Mouse (Mus musculus): Measurements from ENCODE around the gene Hspb1.

Hspb1 gene

GRCm38 (mm10) chr5:135887675-135888102 lies at the start of gene Hspb1:
TSS of gene Hspb1 (plus strand) at chr5:135887919.
- peak; percentile 37 to 39 for DNase-seq

GRCm38 (mm10) chr5:135841651-135842050 lies 46.1 kb upstream of the Hspb1 start:
- DNase-seq = no peak

DNA sequence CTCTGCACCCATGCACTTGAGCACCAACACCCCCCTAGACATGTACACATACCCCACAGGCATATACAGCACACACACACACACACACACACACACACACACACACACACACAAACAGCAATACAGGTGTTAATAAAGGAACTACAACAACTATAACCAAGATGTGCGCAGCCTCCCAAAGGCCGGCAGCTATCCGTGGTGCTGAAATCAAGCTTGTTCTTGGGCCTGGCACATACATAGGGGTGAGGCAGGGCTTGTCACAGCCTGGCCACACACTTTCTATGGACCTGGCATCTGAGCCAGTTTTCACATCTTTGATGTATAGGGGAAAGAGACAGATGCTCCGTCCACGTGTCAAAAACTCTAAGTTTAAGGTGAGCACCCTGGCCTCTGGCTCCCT lies 44.3 kb upstream of the Hspb1 start:
- DNase-seq = no peak

GRCm38 (mm10) chr5:135845676-135846320 lies 41.9 kb upstream of the Hspb1 start:
- no peak for DNase-seq

DNA sequence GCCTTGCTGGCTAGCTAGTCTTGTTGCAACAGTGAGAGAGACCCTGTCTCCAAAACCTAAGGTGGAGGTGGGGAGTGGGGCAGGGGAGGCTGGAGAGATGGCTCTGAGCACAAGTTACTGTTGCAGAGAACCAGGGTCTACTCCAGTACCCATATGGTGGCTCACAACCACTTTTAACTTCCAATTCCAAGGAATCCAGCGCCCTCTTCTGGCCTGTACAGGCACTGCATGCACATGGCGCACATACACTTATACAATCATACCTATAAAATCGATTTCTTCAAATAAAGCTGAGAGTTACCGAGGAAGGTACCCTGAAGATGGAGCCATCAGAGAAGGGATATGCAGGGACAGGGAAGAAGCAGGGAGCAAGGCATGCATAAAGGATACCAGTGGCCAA lies 40.3 kb upstream of the Hspb1 start:
- DNase-seq = no peak

DNA sequence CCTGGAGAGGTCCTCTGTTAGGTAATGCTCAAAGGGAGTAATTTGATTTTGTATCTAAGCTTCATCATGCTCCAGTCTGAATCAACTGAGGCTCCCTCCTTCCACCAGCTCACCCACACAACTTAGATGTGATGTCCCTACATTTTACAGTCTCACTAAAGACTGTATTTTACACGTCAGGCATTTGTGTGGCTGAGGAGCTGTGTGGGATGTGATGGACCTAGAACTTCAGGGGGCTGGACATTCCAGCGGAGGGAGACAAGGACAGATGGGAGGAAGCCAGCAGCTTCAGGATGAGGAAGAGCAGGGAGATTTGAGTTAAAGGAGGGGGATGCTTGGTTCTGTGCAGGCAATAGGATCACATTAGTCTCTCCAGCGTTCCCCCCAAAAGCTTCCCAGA lies 39.8 kb upstream of the Hspb1 start:
- no peak for DNase-seq

GRCm38 (mm10) chr5:135851024-135851423 lies 36.7 kb upstream of the Hspb1 start:
- DNase-seq = no peak

DNA sequence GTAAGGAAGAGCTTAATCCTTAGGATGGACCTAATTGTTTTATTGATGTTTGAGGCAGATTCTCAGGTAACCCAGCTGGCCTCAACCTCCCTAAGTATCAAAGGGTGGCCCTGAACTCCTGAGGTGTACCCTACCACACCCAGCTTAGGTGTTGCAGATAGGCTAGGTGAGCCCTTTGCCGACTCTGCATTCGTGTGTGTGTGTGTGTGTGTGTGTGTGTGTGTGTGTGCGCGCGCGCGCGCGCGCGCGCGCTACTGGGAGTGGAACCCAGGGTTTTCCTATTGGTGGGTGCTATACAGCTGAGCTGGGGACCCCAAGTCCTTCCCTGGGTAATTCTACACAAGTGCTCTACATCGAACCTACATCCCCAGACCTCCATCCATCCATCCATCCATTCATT lies 36.2 kb upstream of the Hspb1 start:
- no peak for DNase-seq

GRCm38 (mm10) chr5:135852421-135852820 lies 35.3 kb upstream of the Hspb1 start:
- no peak for DNase-seq

DNA sequence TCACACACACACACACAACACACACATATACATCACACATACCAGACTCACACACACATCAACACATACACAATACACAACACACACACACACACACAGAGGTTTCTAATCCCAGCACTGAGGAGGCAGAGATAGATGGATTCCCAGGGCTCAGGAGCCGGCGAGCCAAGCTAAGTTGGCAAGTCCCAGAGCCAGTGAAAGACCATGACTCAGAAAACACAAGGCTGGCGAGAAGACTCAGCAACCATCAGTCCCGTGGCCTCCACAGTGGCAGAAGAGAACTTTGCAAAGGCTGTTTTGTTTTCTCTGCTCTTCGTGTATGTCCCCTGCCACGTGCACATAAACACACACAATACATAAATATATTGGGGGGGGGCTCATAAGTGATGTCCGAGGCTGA lies 34.0 kb upstream of the Hspb1 start:
- DNase-seq = no peak

DNA sequence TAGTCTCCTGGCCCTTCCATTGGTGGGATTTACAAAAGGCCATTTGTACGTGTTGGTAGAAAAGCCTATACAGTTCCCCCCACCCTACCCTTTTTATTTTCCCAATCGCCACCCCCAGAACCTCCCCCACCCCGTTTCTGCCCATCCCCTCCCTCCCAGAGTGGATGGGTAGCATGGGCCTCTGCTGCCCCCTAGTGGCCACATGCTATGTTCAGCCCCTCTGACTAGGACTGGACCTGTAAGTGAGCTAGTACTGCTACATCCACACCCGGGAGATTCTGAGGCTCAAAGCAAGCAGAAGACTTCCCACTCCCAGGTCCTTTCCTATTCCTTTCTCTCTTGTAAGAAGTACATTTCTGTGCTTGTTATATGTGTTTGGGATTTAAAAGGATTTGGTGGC lies 32.6 kb upstream of the Hspb1 start:
- DNase-seq = peak; percentile 33 to 74

DNA sequence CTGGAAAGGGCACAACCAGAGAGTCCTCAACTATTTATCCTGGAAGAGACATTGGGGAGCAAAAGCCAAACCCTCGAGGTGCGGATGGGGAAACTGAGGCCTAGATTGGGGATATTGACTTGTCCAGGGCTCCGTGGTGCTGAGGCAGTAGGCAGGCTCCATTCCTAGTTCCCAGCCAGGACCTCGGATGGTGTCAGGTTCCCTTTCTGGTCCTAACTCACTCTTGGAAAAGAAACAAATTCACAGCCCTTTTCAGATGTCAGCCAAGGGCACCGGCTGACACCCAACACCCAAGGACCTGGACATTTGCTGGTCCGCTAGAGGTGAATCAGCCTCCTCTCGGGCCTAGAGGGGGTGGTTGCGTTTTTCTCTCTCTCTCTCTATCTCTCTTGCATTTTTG lies 21.1 kb upstream of the Hspb1 start:
- DNase-seq = no peak

GRCm38 (mm10) chr5:135867637-135868593 lies 19.8 kb upstream of the Hspb1 start:
- no peak for DNase-seq

DNA sequence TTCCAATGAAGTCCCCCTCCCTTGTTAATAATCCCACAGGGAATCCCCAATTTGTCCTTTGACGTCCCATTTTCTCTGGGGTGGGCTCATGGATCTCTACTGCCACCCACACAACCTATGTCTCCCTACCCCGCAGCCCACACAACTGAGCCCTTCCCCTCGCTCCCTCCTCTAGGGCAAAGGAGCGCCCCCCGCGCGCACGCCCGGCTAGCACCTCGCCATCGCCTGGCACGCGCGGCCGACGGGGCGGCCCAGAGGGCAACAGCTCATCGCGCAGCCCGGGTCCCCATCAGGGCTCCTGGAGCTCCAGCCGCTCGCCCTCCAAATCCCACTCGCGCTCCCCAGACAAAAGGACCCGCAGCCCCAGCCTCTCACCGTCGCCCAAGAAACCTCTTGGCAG lies 19.1 kb upstream of the Hspb1 start:
- no peak for DNase-seq

GRCm38 (mm10) chr5:135869661-135870423 lies 17.9 kb upstream of the Hspb1 start:
- no peak for DNase-seq

GRCm38 (mm10) chr5:135870505-135870904 lies 17.2 kb upstream of the Hspb1 start:
- no peak for DNase-seq

DNA sequence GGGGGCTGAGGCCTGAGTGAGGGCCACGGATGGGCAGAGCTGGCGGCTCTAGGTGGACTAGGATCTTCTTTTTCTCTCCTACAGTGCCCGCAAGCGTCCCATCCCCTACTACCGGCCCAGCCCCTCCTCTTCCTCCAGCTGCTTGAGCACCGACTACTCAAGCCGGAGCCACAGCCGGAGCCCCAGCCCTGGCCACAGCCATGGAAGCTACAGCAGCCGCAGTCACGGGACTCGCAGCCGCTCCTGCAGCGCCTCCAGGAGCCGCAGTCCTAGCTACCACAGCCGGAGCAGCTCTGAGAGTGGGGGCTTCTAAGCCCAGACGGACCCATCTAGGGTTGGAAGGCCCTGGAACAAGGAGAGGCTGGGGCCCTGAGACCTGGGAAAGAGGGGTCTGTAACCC lies 14.7 kb upstream of the Hspb1 start:
- DNase-seq = no peak

DNA sequence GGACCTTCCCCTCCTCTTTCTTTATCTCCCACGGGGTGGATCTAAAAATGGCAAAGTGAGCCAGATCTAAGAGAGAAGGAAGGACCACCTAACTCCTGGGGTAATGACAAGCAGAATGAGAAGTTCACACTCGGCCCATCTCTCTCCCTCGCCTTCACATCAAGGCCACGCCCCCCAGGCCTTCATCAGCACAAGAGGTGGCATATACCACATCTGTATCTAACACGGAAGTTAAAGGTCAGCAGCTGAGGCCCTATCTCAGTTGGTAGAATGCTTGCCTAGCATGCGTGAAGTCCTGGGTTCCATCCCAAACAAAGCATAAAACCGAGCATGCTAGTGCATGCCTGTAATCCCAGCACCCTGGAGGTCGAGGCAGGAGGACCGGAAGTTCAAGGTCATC lies 14.0 kb upstream of the Hspb1 start:
- DNase-seq = no peak

DNA sequence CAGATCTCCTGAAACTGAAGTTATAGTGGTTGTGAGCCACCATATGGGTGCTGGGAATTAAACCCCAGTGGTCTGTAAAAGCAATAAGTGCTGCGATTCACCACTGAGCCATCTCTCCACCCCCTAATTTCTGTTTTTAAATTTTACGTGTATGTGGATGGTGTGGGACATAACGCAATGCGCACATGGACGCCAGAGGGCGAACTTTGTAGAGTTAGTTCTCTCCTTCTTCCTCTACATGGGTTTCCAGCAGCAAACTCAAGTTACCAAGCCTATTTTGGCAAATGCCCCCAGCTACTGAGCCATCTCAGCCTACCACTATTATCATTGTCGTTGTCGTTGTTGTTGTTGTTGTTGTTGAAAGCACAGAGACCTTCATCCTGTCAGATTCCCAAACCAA lies 10.5 kb upstream of the Hspb1 start:
- DNase-seq = peak in 1 of 2 experiments; percentile 60

- no peak for DNase-seq
Measured at GRCm38 (mm10) chr5:135877831-135878231, 9.9 kb upstream of the Hspb1 start.

DNA sequence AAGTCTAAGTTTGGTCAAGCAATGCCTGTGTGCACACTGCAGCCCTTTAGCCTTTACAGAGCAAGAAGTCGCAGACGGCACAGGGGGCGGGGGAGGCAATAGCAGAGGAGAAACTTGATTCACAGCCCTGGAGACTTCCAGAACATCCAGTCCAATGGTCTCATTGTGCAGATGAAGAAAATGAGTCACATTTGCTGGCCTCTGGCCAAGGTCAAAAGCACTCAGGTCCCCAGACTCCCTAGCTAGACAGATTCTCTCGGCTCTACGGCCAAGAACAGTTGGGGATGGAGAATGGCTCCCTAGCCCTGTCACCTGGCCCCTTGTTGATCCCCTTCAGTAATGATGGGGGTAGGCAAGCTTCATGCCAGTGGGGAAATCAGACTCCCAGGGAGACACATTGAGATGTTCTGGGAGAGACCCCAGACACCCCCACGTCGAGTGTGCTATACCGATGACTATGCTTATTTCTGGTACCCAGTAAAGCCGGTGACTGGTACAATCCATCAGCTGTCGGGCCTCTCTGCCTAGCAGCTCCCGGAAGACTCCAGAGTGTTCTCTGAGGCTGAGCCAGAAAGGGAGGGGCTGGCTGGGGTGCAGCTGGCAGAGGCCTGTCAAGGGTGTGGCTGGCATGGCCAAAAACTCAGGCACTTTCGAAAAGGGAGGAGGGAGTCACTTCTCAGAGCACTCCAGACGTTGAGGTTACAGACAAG lies 8.1 kb upstream of the Hspb1 start:
- no peak for DNase-seq

GRCm38 (mm10) chr5:135884641-135885040 lies 3.1 kb upstream of the Hspb1 start:
- DNase-seq = no peak

Data from spleen, adult 18-20 months (tissue).